Mouse (Mus musculus): ENCODE results near the gene Agtpbp1. TPM values are rescaled to one million over a fixed set of nuclear protein-coding genes. Genes with fewer than 3 reads are reported as not detected.

The Agtpbp1 gene
- total and polyA plus RNA-seq, 3 experiments = 24.2 to 117 (median 33.7) TPM

GRCm38 (mm10) chr13:59490726-59491125 lies 94.3 kb downstream of the Agtpbp1 start:
- Histone ChIP-seq H3K9ac (ENCODE audit: control insufficient read depth, low read depth, low read length, poor library complexity, severe bottlenecking) (no peak overlapping the region), H3K27me3 (ENCODE audit: control insufficient read depth in 1 of 2, insufficient read depth in 2 of 2, low read length in 2 of 2) (no peaks in the 10 kb centered on the region), H3K36me3 (ENCODE audit: control insufficient read depth in 1 of 2, insufficient read depth in 2 of 2, low read length in 2 of 2) (peaks cover 0 to 19% of the 10 kb centered on the region in 2 experiments; a peak in 2 of 4 replicates), H3K27ac (ENCODE audit: control insufficient read depth, low read depth, low read length) (no peak overlapping the region), H3K79me2 (ENCODE audit: control insufficient read depth, insufficient read depth, low read length, poor library complexity) (no peaks in the 10 kb centered on the region), H3K9me3 (replicated peaks; ENCODE audit: insufficient read depth, low read length) (no peaks in the 10 kb centered on the region), H3K4me3 (ENCODE audit: control insufficient read depth in 1 of 2, insufficient read depth in 1 of 2, low read depth in 2 of 2, low read length in 2 of 2) (no peak overlapping the region), H3K4me1 (ENCODE audit: control insufficient read depth in 1 of 2, insufficient read depth in 2 of 2, low read length in 2 of 2) (no peaks in the 10 kb centered on the region)
- TF ChIP-seq EP300 (IDR thresholded peaks at IDR 0.05; ENCODE audit: low read depth in 1 of 2, low read length in 2 of 2) (no peak), GABPA (IDR thresholded peaks at IDR 0.05; ENCODE audit: low read depth, low read length) (no peak), MAX (IDR thresholded peaks at IDR 0.05; ENCODE audit: low read length) (no peak), MYC (IDR thresholded peaks at IDR 0.05; ENCODE audit: low read depth, low read length) (no peak), TBP (IDR thresholded peaks at IDR 0.05; ENCODE audit: low read depth, low read length) (no peak), SIN3A (IDR thresholded peaks at IDR 0.05; ENCODE audit: low read length) (no peak)
- no peak for DNase-seq (ENCODE audit: low read depth, low spot score)

DNA sequence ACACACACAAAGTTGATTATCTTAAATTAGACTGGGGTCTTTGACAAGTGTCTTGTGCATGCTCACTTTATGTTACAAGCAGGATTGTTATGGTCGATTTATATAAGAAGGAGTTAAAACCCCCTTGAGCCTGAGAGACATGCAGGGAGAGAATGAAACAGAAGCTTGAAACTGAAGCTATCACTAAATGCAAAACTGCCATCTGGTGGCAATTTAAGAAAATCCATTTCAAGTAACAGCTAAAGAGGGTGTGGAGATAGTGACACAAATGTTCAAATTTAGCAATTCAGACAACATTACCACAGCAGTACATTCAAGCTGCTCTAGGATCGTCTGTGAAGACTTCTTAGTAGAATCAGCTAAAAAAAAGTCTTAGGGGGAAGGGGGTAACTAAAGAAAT lies 95.9 kb downstream of the Agtpbp1 start:
- Histone ChIP-seq H3K79me2 (ENCODE audit: control insufficient read depth, insufficient read depth, low read length, poor library complexity) (no peaks in the 10 kb centered on the region), H3K27me3 (ENCODE audit: control insufficient read depth in 1 of 2, insufficient read depth in 2 of 2, low read length in 2 of 2) (no peaks in the 10 kb centered on the region), H3K36me3 (ENCODE audit: control insufficient read depth in 1 of 2, insufficient read depth in 2 of 2, low read length in 2 of 2) (peaks cover 0 to 9% of the 10 kb centered on the region in 2 experiments; a peak in 2 of 4 replicates), H3K9me3 (replicated peaks; ENCODE audit: insufficient read depth, low read length) (no peaks in the 10 kb centered on the region), H3K9ac (ENCODE audit: control insufficient read depth, low read depth, low read length, poor library complexity, severe bottlenecking) (no peak overlapping the region), H3K4me3 (ENCODE audit: control insufficient read depth in 1 of 2, insufficient read depth in 1 of 2, low read depth in 2 of 2, low read length in 2 of 2) (no peak overlapping the region), H3K27ac (ENCODE audit: control insufficient read depth, low read depth, low read length) (no peak overlapping the region), H3K4me1 (ENCODE audit: control insufficient read depth in 1 of 2, insufficient read depth in 2 of 2, low read length in 2 of 2) (no peaks in the 10 kb centered on the region)
- peak; percentile 21 for DNase-seq (ENCODE audit: low read depth, low spot score)
- TF ChIP-seq KAT2A (conservative IDR thresholded peaks at IDR 0.05; ENCODE audit: low read depth, low read length) (no peak), BHLHE40 (IDR thresholded peaks at IDR 0.05; ENCODE audit: borderline replicate concordance, low read depth, low read length) (no peak), USF1 (IDR thresholded peaks at IDR 0.05; ENCODE audit: low read depth, low read length) (no peak), MYC (IDR thresholded peaks at IDR 0.05; ENCODE audit: low read depth, low read length) (no peak), MEF2A (IDR thresholded peaks at IDR 0.05; ENCODE audit: extremely low read depth, insufficient replicate concordance, low read depth, low read length, poor library complexity, severe bottlenecking) (no peak), CTCF (IDR thresholded peaks at IDR 0.05 in 2 of 3, conservative IDR thresholded peaks at IDR 0.05 in 1 of 3; ENCODE audit: control insufficient read depth in 1 of 3, insufficient read depth in 1 of 3, low read depth in 2 of 3, low read length in 3 of 3, poor library complexity in 1 of 3, severe bottlenecking in 1 of 3) (peak in 1 of 3 experiments; percentile 47; a peak in 2 of 6 replicates), JUND (IDR thresholded peaks at IDR 0.05; ENCODE audit: low read depth, low read length) (no peak), MYB (IDR thresholded peaks at IDR 0.05; ENCODE audit: low read depth, low read length) (no peak), SMC3 (IDR thresholded peaks at IDR 0.05; ENCODE audit: low read depth, low read length) (peak; percentile 41), CHD1 (IDR thresholded peaks at IDR 0.05; ENCODE audit: low read depth, low read length) (no peak), POLR2AphosphoS5 (IDR thresholded peaks at IDR 0.05; ENCODE audit: borderline replicate concordance, low read depth, low read length) (no peak), RAD21 (IDR thresholded peaks at IDR 0.05; ENCODE audit: low read depth, low read length) (peak; percentile 25), POLR2A (IDR thresholded peaks at IDR 0.05; ENCODE audit: control insufficient read depth in 1 of 2, insufficient read depth in 1 of 2, low read depth in 1 of 2, low read length in 2 of 2, poor library complexity in 1 of 2) (no peak), POLR2AphosphoS2 (IDR thresholded peaks at IDR 0.05; ENCODE audit: low read length) (no peak), MAFK (IDR thresholded peaks at IDR 0.05; ENCODE audit: borderline replicate concordance, low read depth, low read length) (no peak), TCF12 (IDR thresholded peaks at IDR 0.05; ENCODE audit: low read depth, low read length) (no peak), NELFE (IDR thresholded peaks at IDR 0.05; ENCODE audit: low read depth, low read length) (no peak), HCFC1 (IDR thresholded peaks at IDR 0.05; ENCODE audit: low read depth, low read length) (no peak), NRF1 (IDR thresholded peaks at IDR 0.05; ENCODE audit: insufficient read depth, low read depth, low read length, poor library complexity, severe bottlenecking) (no peak), TBP (IDR thresholded peaks at IDR 0.05; ENCODE audit: low read depth, low read length) (no peak)
